Mouse (Mus musculus): ENCODE measurements at regions not wholly inside any gene's neighbourhood (a gene's known extent, or its start where the extent isn't known, plus 50 kb on each side); places are given as distances from the start of the nearest gene placed in this dataset.

- Histone ChIP-seq H3K27me3 (replicated peaks; ENCODE audit: control insufficient read depth, insufficient read depth, low read length) (no peaks in the 10 kb centered on the region), H3K9ac (ENCODE audit: low read depth, low read length) (no peak overlapping the region), H3K9me3 (ENCODE audit: control insufficient read depth, low read length) (no peaks in the 10 kb centered on the region; the same call in 1 of the 2 replicates), H3K27ac (ENCODE audit: low read depth, low read length) (no peak overlapping the region), H3K4me1 (ENCODE audit: control insufficient read depth, insufficient read depth, low read depth, low read length) (no peaks in the 10 kb centered on the region; the same call in 1 of the 2 replicates), H3K4me2 (ENCODE audit: low read length) (no peak overlapping the region), H3K36me3 (ENCODE audit: control insufficient read depth, insufficient read depth, low read length) (no peaks in the 10 kb centered on the region), H3K4me3 (ENCODE audit: low read length) (no peak overlapping the region)
- 65% methylated on average over 12 of the region's 12 CpGs for WGBS
- ATAC-seq, result no peak
Observed at GRCm38 (mm10) chr13:58495390-58496073, 92.4 kb upstream of the Hnrnpk start.

- no peaks in the 10 kb centered on the region for H3K27me3 ChIP-seq (replicated peaks; ENCODE audit: control insufficient read depth, insufficient read depth, low read length)
- H3K4me2 ChIP-seq (ENCODE audit: low read length), result no peak overlapping the region
- H3K9ac ChIP-seq (ENCODE audit: low read depth, low read length), result no peak overlapping the region
- 44% methylated on average over 5 of the region's 5 CpGs for WGBS
- H3K9me3 ChIP-seq (ENCODE audit: control insufficient read depth, low read length), result no peaks in the 10 kb centered on the region; the same call in 1 of the 2 replicates
- no peak overlapping the region for H3K4me3 ChIP-seq (ENCODE audit: low read length)
- no peak for ATAC-seq
- no peaks in the 10 kb centered on the region; the same call in 1 of the 2 replicates for H3K4me1 ChIP-seq (ENCODE audit: control insufficient read depth, insufficient read depth, low read depth, low read length)
- no peak overlapping the region for H3K27ac ChIP-seq (ENCODE audit: low read depth, low read length)
- H3K36me3 ChIP-seq (ENCODE audit: control insufficient read depth, insufficient read depth, low read length), result no peaks in the 10 kb centered on the region
Observed at GRCm38 (mm10) chr13:58494726-58495125, 91.6 kb upstream of the Hnrnpk start.

GRCm38 (mm10) chr13:58490829-58491228 is 87.7 kb upstream of the Hnrnpk start:
- Histone ChIP-seq H3K27me3 (replicated peaks; ENCODE audit: control insufficient read depth, insufficient read depth, low read length) (no peaks in the 10 kb centered on the region), H3K4me2 (ENCODE audit: low read length) (no peak overlapping the region), H3K27ac (ENCODE audit: low read depth, low read length) (no peak overlapping the region), H3K36me3 (ENCODE audit: control insufficient read depth, insufficient read depth, low read length) (no peaks in the 10 kb centered on the region), H3K4me1 (ENCODE audit: control insufficient read depth, insufficient read depth, low read depth, low read length) (no peaks in the 10 kb centered on the region; the same call in 1 of the 2 replicates), H3K4me3 (ENCODE audit: low read length) (no peak overlapping the region), H3K9me3 (ENCODE audit: control insufficient read depth, low read length) (no peaks in the 10 kb centered on the region), H3K9ac (ENCODE audit: low read depth, low read length) (no peak overlapping the region)
- 65% methylated on average over 8 of the region's 8 CpGs for WGBS
- ATAC-seq, result no peak

DNA sequence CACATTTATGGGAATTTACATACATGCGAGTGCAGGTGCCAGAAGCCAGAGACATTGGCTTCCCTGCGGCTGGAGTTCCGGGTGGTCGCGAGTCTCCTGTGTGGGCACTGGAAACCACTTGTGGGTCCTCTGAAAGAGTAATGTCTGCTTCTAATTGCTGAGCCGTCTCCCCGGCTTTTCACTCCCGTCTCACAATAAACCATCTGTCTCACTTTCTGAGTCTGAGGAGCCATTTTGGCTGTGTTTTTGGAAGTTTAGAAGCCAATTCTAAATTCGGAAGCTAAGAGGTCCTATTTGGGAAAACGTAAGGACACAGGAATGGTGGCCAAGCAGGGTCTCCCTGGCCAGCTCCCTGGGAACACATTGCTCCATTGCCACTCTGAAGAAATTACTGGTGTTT is 81.9 kb upstream of the Hnrnpk start:
- no peak overlapping the region for H3K27ac ChIP-seq (ENCODE audit: low read depth, low read length)
- peaks cover 2% of the 10 kb centered on the region; the same call in 1 of the 2 replicates for H3K4me1 ChIP-seq (ENCODE audit: control insufficient read depth, insufficient read depth, low read depth, low read length)
- no peak overlapping the region for H3K9ac ChIP-seq (ENCODE audit: low read depth, low read length)
- H3K4me2 ChIP-seq (ENCODE audit: low read length), result no peak overlapping the region
- H3K36me3 ChIP-seq (ENCODE audit: control insufficient read depth, insufficient read depth, low read length), result no peaks in the 10 kb centered on the region
- H3K27me3 ChIP-seq (replicated peaks; ENCODE audit: control insufficient read depth, insufficient read depth, low read length), result no peaks in the 10 kb centered on the region
- no peak for ATAC-seq
- no peaks in the 10 kb centered on the region for H3K9me3 ChIP-seq (ENCODE audit: control insufficient read depth, low read length)
- WGBS, result 66% methylated on average over 10 of the region's 10 CpGs
- no peak overlapping the region for H3K4me3 ChIP-seq (ENCODE audit: low read length)

- Histone ChIP-seq H3K4me1 (ENCODE audit: control insufficient read depth, insufficient read depth, low read depth, low read length) (peaks cover 2% of the 10 kb centered on the region; the same call in 1 of the 2 replicates), H3K9me3 (ENCODE audit: control insufficient read depth, low read length) (no peaks in the 10 kb centered on the region), H3K4me2 (ENCODE audit: low read length) (no peak overlapping the region), H3K4me3 (ENCODE audit: low read length) (no peak overlapping the region), H3K36me3 (ENCODE audit: control insufficient read depth, insufficient read depth, low read length) (no peaks in the 10 kb centered on the region), H3K27ac (ENCODE audit: low read depth, low read length) (no peak overlapping the region), H3K9ac (ENCODE audit: low read depth, low read length) (no peak overlapping the region), H3K27me3 (replicated peaks; ENCODE audit: control insufficient read depth, insufficient read depth, low read length) (no peaks in the 10 kb centered on the region)
- ATAC-seq, result no peak
- WGBS, result 68% methylated on average over 9 of the region's 9 CpGs
Observed at GRCm38 (mm10) chr13:58482701-58483100, 79.6 kb upstream of the Hnrnpk start.

DNA sequence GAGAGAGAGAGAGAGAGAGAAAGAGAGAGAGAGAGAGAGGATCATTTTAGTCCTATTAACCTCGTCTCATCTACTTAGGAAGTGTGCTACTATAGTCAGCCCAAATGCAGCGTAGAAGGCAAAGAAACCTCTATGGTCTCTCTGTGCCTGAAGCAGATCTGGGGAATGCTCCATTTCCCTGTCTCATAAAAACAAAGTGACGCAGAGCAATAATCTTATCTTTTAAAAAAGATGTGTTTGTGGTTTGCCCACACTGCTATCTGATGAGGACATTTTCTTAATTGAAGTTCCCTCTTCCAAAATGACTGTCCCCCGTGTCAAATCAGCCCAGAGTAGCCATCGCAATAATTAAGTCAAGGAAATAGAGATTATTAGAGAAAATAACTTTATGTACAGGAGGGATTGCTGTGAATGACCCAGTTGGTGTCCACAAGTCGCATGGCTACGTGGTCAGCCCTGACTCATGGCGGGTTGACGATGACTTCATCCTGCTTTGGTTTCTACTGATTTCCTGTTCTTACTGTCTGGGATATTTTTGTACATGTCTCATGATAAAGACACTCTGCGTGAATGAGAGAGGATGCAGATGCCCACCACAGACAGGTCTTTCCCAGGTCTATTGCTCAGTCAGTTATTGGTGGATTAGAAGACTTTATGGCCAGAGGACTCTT is 77.9 kb upstream of the Hnrnpk start:
- 0 out of 2 replicates have a peak, but pooled peaks cover 2% of the 10 kb centered on the region for H3K4me1 ChIP-seq (ENCODE audit: control insufficient read depth, insufficient read depth, low read depth, low read length)
- no peak overlapping the region for H3K4me3 ChIP-seq (ENCODE audit: low read length)
- no peak overlapping the region for H3K4me2 ChIP-seq (ENCODE audit: low read length)
- no peaks in the 10 kb centered on the region for H3K36me3 ChIP-seq (ENCODE audit: control insufficient read depth, insufficient read depth, low read length)
- H3K27ac ChIP-seq (ENCODE audit: low read depth, low read length), result no peak overlapping the region
- H3K27me3 ChIP-seq (replicated peaks; ENCODE audit: control insufficient read depth, insufficient read depth, low read length), result no peaks in the 10 kb centered on the region
- peak; percentile 17; the same call in 1 of the 2 replicates for ATAC-seq
- no peaks in the 10 kb centered on the region for H3K9me3 ChIP-seq (ENCODE audit: control insufficient read depth, low read length)
- WGBS, result 79% methylated on average over 10 of the region's 10 CpGs
- no peak overlapping the region for H3K9ac ChIP-seq (ENCODE audit: low read depth, low read length)

DNA sequence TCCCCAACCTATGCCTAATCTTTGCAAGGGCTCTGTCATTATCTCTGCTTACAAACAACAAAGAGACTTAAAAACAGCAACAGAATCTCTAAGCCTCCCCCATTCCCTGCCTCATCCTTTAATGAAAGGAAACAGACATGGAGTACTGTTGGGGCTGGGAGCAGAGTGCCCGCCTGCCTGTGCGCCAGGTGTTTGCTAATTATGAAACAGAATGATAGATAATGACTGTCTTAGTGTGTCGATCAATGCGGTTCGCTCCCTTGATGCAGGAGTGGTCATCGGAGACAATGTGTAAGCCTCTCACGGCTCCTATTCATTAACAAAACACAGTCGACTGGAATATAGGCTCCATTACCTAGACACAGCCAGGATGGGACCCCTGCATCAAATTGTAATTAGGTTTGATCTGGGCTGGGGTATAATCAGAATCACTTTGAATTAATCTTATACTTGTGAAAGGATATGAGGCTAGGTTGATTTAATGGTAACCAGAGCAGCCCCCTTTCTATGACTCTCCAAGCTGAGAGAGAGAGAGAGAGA is 77.3 kb upstream of the Hnrnpk start:
- Histone ChIP-seq H3K27me3 (replicated peaks; ENCODE audit: control insufficient read depth, insufficient read depth, low read length) (no peaks in the 10 kb centered on the region), H3K4me1 (ENCODE audit: control insufficient read depth, insufficient read depth, low read depth, low read length) (0 out of 2 replicates have a peak, but pooled peaks cover 2% of the 10 kb centered on the region), H3K36me3 (ENCODE audit: control insufficient read depth, insufficient read depth, low read length) (no peaks in the 10 kb centered on the region), H3K27ac (ENCODE audit: low read depth, low read length) (no peak overlapping the region), H3K9me3 (ENCODE audit: control insufficient read depth, low read length) (no peaks in the 10 kb centered on the region), H3K9ac (ENCODE audit: low read depth, low read length) (no peak overlapping the region), H3K4me2 (ENCODE audit: low read length) (no peak overlapping the region), H3K4me3 (ENCODE audit: low read length) (no peak overlapping the region)
- WGBS, result 60% methylated on average over 8 of the region's 8 CpGs
- peak; percentile 27; the same call in 1 of the 2 replicates for ATAC-seq

GRCm38 (mm10) chr13:58478438-58478837 is 75.3 kb upstream of the Hnrnpk start:
- Histone ChIP-seq H3K36me3 (ENCODE audit: control insufficient read depth, insufficient read depth, low read length) (no peaks in the 10 kb centered on the region), H3K27me3 (replicated peaks; ENCODE audit: control insufficient read depth, insufficient read depth, low read length) (no peaks in the 10 kb centered on the region), H3K4me1 (ENCODE audit: control insufficient read depth, insufficient read depth, low read depth, low read length) (0 out of 2 replicates have a peak, but pooled peaks cover 2% of the 10 kb centered on the region), H3K4me3 (ENCODE audit: low read length) (no peak overlapping the region), H3K9me3 (ENCODE audit: control insufficient read depth, low read length) (no peaks in the 10 kb centered on the region), H3K9ac (ENCODE audit: low read depth, low read length) (no peak overlapping the region), H3K4me2 (ENCODE audit: low read length) (no peak overlapping the region), H3K27ac (ENCODE audit: low read depth, low read length) (no peak overlapping the region)
- 70% methylated on average over 5 of the region's 5 CpGs for WGBS
- ATAC-seq, result no peak

DNA sequence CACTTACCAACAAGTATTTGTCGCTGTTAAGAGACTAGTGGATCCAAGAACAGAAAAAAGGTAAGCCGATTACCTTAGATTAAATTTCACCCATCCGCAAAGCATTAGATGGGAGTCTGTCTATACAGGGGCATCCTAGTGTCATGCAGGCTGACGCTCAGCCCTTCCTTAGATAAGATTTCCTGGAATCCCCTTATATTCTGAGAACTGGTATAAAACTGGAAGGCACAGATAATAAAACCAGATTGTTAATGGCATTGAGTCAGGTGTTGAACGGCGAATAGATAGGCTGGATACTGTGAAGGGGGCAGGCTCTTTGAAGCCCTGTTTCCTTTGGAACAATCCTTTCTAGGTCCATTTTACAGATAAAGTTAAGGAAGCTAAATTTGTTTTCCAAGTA is 74.1 kb upstream of the Hnrnpk start:
- Histone ChIP-seq H3K9me3 (ENCODE audit: control insufficient read depth, low read length) (no peaks in the 10 kb centered on the region), H3K27me3 (replicated peaks; ENCODE audit: control insufficient read depth, insufficient read depth, low read length) (peaks cover 2% of the 10 kb centered on the region), H3K36me3 (ENCODE audit: control insufficient read depth, insufficient read depth, low read length) (no peaks in the 10 kb centered on the region), H3K27ac (ENCODE audit: low read depth, low read length) (no peak overlapping the region), H3K4me2 (ENCODE audit: low read length) (no peak overlapping the region), H3K9ac (ENCODE audit: low read depth, low read length) (no peak overlapping the region), H3K4me3 (ENCODE audit: low read length) (no peak overlapping the region), H3K4me1 (ENCODE audit: control insufficient read depth, insufficient read depth, low read depth, low read length) (peaks cover 2% of the 10 kb centered on the region; the same call in 1 of the 2 replicates)
- ATAC-seq, result no peak
- 92% methylated on average over 6 of the region's 6 CpGs for WGBS
